Mouse (Mus musculus): Measurements from ENCODE around the gene Mrps11. TPM values are rescaled to one million over a fixed set of nuclear protein-coding genes. Genes with fewer than 3 reads are reported as not detected.

Mrps11 gene
- polyA plus RNA-seq, 2 experiments, result 70.7 to 84.4 TPM

GRCm38 (mm10) chr7:78827749-78828362, 44.9 kb downstream of the Mrps11 start:
- ATAC-seq (ENCODE audit: low FRiP score, low read depth) (no peak), DNase-seq (ENCODE audit: low spot score) (no peak)
- TF ChIP-seq POLR2A (IDR thresholded peaks at IDR 0.05; ENCODE audit: borderline replicate concordance, extremely low read depth, insufficient read depth, insufficient read length), result no peak
- Histone ChIP-seq H3K36me3 (ENCODE audit: control insufficient read depth, insufficient read depth, low read length) (peaks cover 30% of the 10 kb centered on the region), H3K4me3 (replicated peaks; ENCODE audit: low read length) (no peak overlapping the region), H3K9ac (ENCODE audit: low read depth, low read length, severe bottlenecking) (no peak overlapping the region), H3K4me1 (ENCODE audit: control insufficient read depth, insufficient read depth, low read length) (no peaks in the 10 kb centered on the region), H3K9me3 (ENCODE audit: control insufficient read depth, low read length) (no peaks in the 10 kb centered on the region), H3K4me2 (replicated peaks; ENCODE audit: low read depth, low read length, severe bottlenecking) (no peak overlapping the region), H3K27me3 (ENCODE audit: control insufficient read depth, insufficient read depth, low read length) (no peaks in the 10 kb centered on the region), H3K27ac (replicated peaks; ENCODE audit: low read depth, low read length) (no peak overlapping the region)
- WGBS, result 74% methylated on average over 14 of the region's 14 CpGs

GRCm38 (mm10) chr7:78835656-78836055, 52.7 kb downstream of the Mrps11 start:
- H3K4me1 ChIP-seq (ENCODE audit: control insufficient read depth, insufficient read depth, low read length), result no peaks in the 10 kb centered on the region
- H3K27me3 ChIP-seq (ENCODE audit: control insufficient read depth, insufficient read depth, low read length), result no peaks in the 10 kb centered on the region
- H3K9ac ChIP-seq (ENCODE audit: low read depth, low read length, severe bottlenecking), result no peak overlapping the region
- ATAC-seq (ENCODE audit: low FRiP score, low read depth) (no peak), DNase-seq (ENCODE audit: low spot score) (no peak)
- no peaks in the 10 kb centered on the region for H3K9me3 ChIP-seq (ENCODE audit: control insufficient read depth, low read length)
- TF ChIP-seq POLR2A (IDR thresholded peaks at IDR 0.05; ENCODE audit: borderline replicate concordance, extremely low read depth, insufficient read depth, insufficient read length), result no peak
- H3K4me2 ChIP-seq (replicated peaks; ENCODE audit: low read depth, low read length, severe bottlenecking), result no peak overlapping the region
- H3K4me3 ChIP-seq (replicated peaks; ENCODE audit: low read length), result no peak overlapping the region
- H3K36me3 ChIP-seq (ENCODE audit: control insufficient read depth, insufficient read depth, low read length), result peaks cover 49% of the 10 kb centered on the region
- WGBS, result 82% methylated on average over 4 of the region's 4 CpGs
- no peak overlapping the region for H3K27ac ChIP-seq (replicated peaks; ENCODE audit: low read depth, low read length)

GRCm38 (mm10) chr7:78837250-78837649, 54.3 kb downstream of the Mrps11 start:
- Histone ChIP-seq H3K4me1 (ENCODE audit: control insufficient read depth, insufficient read depth, low read length) (no peaks in the 10 kb centered on the region), H3K9ac (ENCODE audit: low read depth, low read length, severe bottlenecking) (no peak overlapping the region), H3K27ac (replicated peaks; ENCODE audit: low read depth, low read length) (no peak overlapping the region), H3K36me3 (ENCODE audit: control insufficient read depth, insufficient read depth, low read length) (peaks cover 65% of the 10 kb centered on the region), H3K9me3 (ENCODE audit: control insufficient read depth, low read length) (no peaks in the 10 kb centered on the region), H3K27me3 (ENCODE audit: control insufficient read depth, insufficient read depth, low read length) (no peaks in the 10 kb centered on the region), H3K4me2 (replicated peaks; ENCODE audit: low read depth, low read length, severe bottlenecking) (no peak overlapping the region), H3K4me3 (replicated peaks; ENCODE audit: low read length) (no peak overlapping the region)
- no peak for TF ChIP-seq POLR2A (IDR thresholded peaks at IDR 0.05; ENCODE audit: borderline replicate concordance, extremely low read depth, insufficient read depth, insufficient read length)
- no peak for DNase-seq (ENCODE audit: low spot score)
- ATAC-seq (ENCODE audit: low FRiP score, low read depth), result no peak
- WGBS, result 83% methylated on average over 4 of the region's 4 CpGs

GRCm38 (mm10) chr7:78841601-78842000, 58.7 kb downstream of the Mrps11 start:
- peaks cover 70% of the 10 kb centered on the region for H3K36me3 ChIP-seq (ENCODE audit: control insufficient read depth, insufficient read depth, low read length)
- H3K9ac ChIP-seq (ENCODE audit: low read depth, low read length, severe bottlenecking), result no peak overlapping the region
- 83% methylated on average over 5 of the region's 5 CpGs for WGBS
- H3K4me2 ChIP-seq (replicated peaks; ENCODE audit: low read depth, low read length, severe bottlenecking), result no peak overlapping the region
- DNase-seq (ENCODE audit: low spot score) (no peak), ATAC-seq (ENCODE audit: low FRiP score, low read depth) (no peak)
- TF ChIP-seq POLR2A (IDR thresholded peaks at IDR 0.05; ENCODE audit: borderline replicate concordance, extremely low read depth, insufficient read depth, insufficient read length), result no peak
- no peaks in the 10 kb centered on the region for H3K27me3 ChIP-seq (ENCODE audit: control insufficient read depth, insufficient read depth, low read length)
- no peak overlapping the region for H3K4me3 ChIP-seq (replicated peaks; ENCODE audit: low read length)
- H3K4me1 ChIP-seq (ENCODE audit: control insufficient read depth, insufficient read depth, low read length), result peaks cover 7% of the 10 kb centered on the region
- H3K27ac ChIP-seq (replicated peaks; ENCODE audit: low read depth, low read length), result no peak overlapping the region
- H3K9me3 ChIP-seq (ENCODE audit: control insufficient read depth, low read length), result no peaks in the 10 kb centered on the region

Other genes starting within 250 kb of the Mrps11 start
- 15.0 and 17.4 TPM in 2 replicates for gene Ntrk3, start 45.1 kb upstream of the Mrps11 start, polyA plus RNA-seq (2012; rRNA removed)
- 4.1 and 5.3 TPM in 2 replicates for gene Ntrk3, start 45.1 kb upstream of the Mrps11 start, polyA plus RNA-seq (2014; fragmentation: Nextera tagmentation; extraction: Ambion mirVana)
- 18.7 and 29.4 TPM in 2 replicates for gene Mrpl46, start 412 bp downstream of the Mrps11 start, polyA plus RNA-seq (2012; rRNA removed)
- gene Mrpl46, start 412 bp downstream of the Mrps11 start, polyA plus RNA-seq (2014; fragmentation: Nextera tagmentation; extraction: Ambion mirVana), result 58.6 and 60.3 TPM in 2 replicates
- 18.6 and 24.3 TPM in 2 replicates for gene Det1, start 64.1 kb downstream of the Mrps11 start, polyA plus RNA-seq (2012; rRNA removed)
- gene Det1, start 64.1 kb downstream of the Mrps11 start, polyA plus RNA-seq (2014; fragmentation: Nextera tagmentation; extraction: Ambion mirVana), result 15.6 and 19.4 TPM in 2 replicates
- 26.1 and 29.2 TPM in 2 replicates for gene Aen, start 112.7 kb downstream of the Mrps11 start, polyA plus RNA-seq (2012; rRNA removed)
- 33.8 and 34.1 TPM in 2 replicates for gene Aen, start 112.7 kb downstream of the Mrps11 start, polyA plus RNA-seq (2014; fragmentation: Nextera tagmentation; extraction: Ambion mirVana)
- gene Isg20, start 130.3 kb downstream of the Mrps11 start, polyA plus RNA-seq (2012; rRNA removed), result 2.0 and 2.5 TPM in 2 replicates
- 1.5 and 1.6 TPM in 2 replicates for gene Isg20, start 130.3 kb downstream of the Mrps11 start, polyA plus RNA-seq (2014; fragmentation: Nextera tagmentation; extraction: Ambion mirVana)

Data from limb, embryonic 14.5 days (tissue).